Mouse (Mus musculus) forebrain, embryonic 13.5 days (tissue): ENCODE measurements around the gene Rgsl1. TPM values are rescaled to one million over a fixed set of nuclear protein-coding genes. Genes with fewer than 3 reads are reported as not detected.

Experiments used
- ATAC-seq: fragments of 200-750 bp; cut with Nextera tagmentation; 2 replicates; pipeline ENCODE4 v1.8.0; 2017
- H3K27ac ChIP-seq: fragments of 300-500 bp; sonication (generic); 2 replicates; pipeline ENCODE4 v1.5.1; 2015; ENCODE audit warnings: inconsistent platforms, mild to moderate bottlenecking, moderate library complexity
- H3K27me3 ChIP-seq: fragments of 300-500 bp; sonication (generic); 2 replicates; pipeline ENCODE4 v1.6.1; 2015; ENCODE audit warnings: mild to moderate bottlenecking, inconsistent platforms
- H3K36me3 ChIP-seq: fragments of 300-500 bp; sonication (generic); 2 replicates; pipeline ENCODE4 v1.6.1; 2015; ENCODE audit warnings: mild to moderate bottlenecking, inconsistent platforms; ENCODE audit not compliant: poor library complexity, severe bottlenecking
- H3K4me1 ChIP-seq: fragments of 300-500 bp; sonication (generic); 2 replicates; pipeline ENCODE4 v1.6.1; 2015; ENCODE audit warnings: inconsistent platforms
- H3K4me2 ChIP-seq: fragments of 300-500 bp; sonication (generic); 2 replicates; pipeline ENCODE4 v1.6.1; 2015; ENCODE audit warnings: inconsistent platforms, mild to moderate bottlenecking, moderate library complexity
- H3K4me3 ChIP-seq: fragments of 300-500 bp; sonication (generic); 2 replicates; pipeline ENCODE4 v1.5.1; 2015; ENCODE audit warnings: mild to moderate bottlenecking, inconsistent platforms
- H3K9ac ChIP-seq: fragments of 300-500 bp; sonication (generic); 2 replicates; pipeline ENCODE4 v1.6.1; 2015; ENCODE audit warnings: mild to moderate bottlenecking, inconsistent platforms
- H3K9me3 ChIP-seq: fragments of 300-500 bp; sonication (generic); replicated peaks from 2 replicates; pipeline ENCODE4 v1.6.1; 2016; ENCODE audit warnings: inconsistent platforms
- WGBS: fragments of 180-500 bp; shearing (Covaris S2); methylation state at CpG from one replicate; pipeline ENCODE4 v1.1.7; 2015; 5-methylcytosine and 5-hydroxymethylcytosine counted together
- polyA plus RNA-seq: library from polyadenylated mRNA; unstranded; fragments of >200 nt; fragmentation: Nextera tagmentation; extraction: Ambion mirVana; gene quantifications from 2 replicates; pipeline ENCODE4 v1.2.1, GENCODE M21; 2015

The Rgsl1 gene
- polyA plus RNA-seq, 1 experiment from 2014 or later, result 0.05 TPM

DNA sequence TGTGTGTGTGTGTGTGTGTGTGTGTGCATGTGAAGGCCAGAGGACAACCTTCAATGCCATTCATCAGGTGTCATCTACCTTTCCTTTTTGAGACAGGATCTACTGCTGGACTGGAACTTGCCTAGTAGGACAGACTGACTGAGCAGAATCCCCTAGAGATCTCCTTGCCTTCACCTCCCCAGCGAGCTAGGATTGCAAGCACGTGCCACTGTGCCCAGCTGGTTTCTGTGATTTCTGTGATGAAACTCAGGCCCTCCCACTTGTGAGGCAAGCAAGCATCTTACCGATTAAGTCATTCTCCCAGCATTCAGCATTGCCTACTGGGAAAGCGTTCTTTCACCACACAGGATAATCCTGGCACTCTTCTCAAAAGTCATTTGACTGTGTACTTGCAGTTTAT is 13.2 kb downstream of the Rgsl1 start:
- no peak for ATAC-seq
- no peak overlapping the region for H3K4me3 ChIP-seq
- H3K9ac ChIP-seq, result no peak overlapping the region
- H3K9me3 ChIP-seq, result no peaks in the 10 kb centered on the region
- 83% methylated on average over 4 of the region's 4 CpGs for WGBS
- H3K27me3 ChIP-seq, result no peaks in the 10 kb centered on the region
- H3K36me3 ChIP-seq, result no peaks in the 10 kb centered on the region
- no peak overlapping the region for H3K4me2 ChIP-seq
- no peaks in the 10 kb centered on the region for H3K4me1 ChIP-seq
- no peak overlapping the region for H3K27ac ChIP-seq

DNA sequence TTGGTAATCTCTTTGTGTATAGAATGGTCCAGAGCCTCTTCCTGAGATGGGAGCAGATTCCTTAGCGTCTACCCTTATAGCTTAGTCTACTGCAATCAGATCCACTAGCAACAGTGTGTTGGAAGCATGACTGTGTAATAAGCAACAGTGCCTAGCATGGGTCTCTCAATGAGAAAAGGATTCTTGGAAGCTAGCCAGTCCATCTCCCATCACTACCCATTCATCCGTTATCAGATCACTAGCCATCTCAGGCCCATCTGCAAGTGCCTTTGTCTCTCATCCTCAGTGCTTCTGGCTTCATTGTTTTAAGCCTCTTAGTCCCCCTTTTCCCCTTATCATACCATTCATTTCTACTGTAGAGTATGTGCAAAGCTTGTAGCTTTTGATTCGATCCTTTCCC is 23.7 kb downstream of the Rgsl1 start:
- Histone ChIP-seq H3K9me3 (0 out of 2 replicates have a peak, but pooled peaks cover 5% of the 10 kb centered on the region), H3K27ac (no peak overlapping the region)
- 72% methylated on average over 3 of the region's 3 CpGs for WGBS

GRCm38 (mm10) chr1:153814278-153814677 is 29.7 kb downstream of the Rgsl1 start:
- Histone ChIP-seq H3K27ac (no peak overlapping the region), H3K27me3 (no peaks in the 10 kb centered on the region), H3K4me2 (no peak overlapping the region), H3K4me1 (no peaks in the 10 kb centered on the region), H3K9me3 (0 out of 2 replicates have a peak, but pooled peaks cover 7% of the 10 kb centered on the region), H3K4me3 (no peak overlapping the region), H3K36me3 (no peaks in the 10 kb centered on the region), H3K9ac (no peak overlapping the region)
- WGBS, result 59% methylated on average over 2 of the region's 2 CpGs
- ATAC-seq, result no peak

More for the DNA sequence above, 23.7 kb downstream of the Rgsl1 start:
- no peaks in the 10 kb centered on the region for H3K27me3 ChIP-seq
- no peak overlapping the region for H3K9ac ChIP-seq
- H3K4me1 ChIP-seq, result no peaks in the 10 kb centered on the region
- H3K4me3 ChIP-seq, result no peak overlapping the region
- no peak for ATAC-seq
- H3K36me3 ChIP-seq, result no peaks in the 10 kb centered on the region
- H3K4me2 ChIP-seq, result no peak overlapping the region

DNA sequence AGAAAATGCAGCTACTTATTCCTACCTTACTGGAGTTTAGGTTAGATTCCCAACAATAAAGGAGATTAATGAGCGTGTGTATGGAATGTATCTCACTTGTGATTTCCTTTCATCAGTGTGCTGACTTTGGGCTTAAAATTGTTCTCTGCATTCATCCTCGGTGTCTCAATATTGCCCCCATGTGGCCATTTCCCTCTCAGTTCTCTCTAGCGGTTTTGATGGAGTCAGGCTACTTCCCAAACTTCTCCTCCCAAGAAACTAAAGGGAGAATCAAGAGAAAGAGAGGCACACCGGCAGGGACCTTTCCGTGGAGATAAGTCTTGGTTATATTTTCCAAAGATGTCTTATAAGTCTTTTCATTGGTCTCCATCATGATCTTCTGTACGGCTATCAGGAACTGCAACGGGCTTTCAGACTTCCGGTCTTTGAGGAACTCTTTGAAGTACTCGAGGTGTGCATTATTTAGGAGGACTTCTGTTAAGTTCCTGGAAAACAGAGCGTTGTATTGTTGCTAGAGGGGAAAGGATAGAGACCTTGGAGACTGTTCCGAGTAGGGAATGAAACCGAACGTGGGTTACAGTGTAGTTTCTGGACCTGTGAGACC is 36.5 kb downstream of the Rgsl1 start:
- Histone ChIP-seq H3K4me1 (no peaks in the 10 kb centered on the region), H3K9ac (no peak overlapping the region), H3K4me2 (no peak overlapping the region), H3K4me3 (no peak overlapping the region), H3K27me3 (no peaks in the 10 kb centered on the region), H3K9me3 (no peaks in the 10 kb centered on the region), H3K27ac (no peak overlapping the region), H3K36me3 (no peaks in the 10 kb centered on the region)
- 53% methylated on average over 13 of the region's 13 CpGs for WGBS
- no peak for ATAC-seq

- H3K27me3 ChIP-seq, result no peaks in the 10 kb centered on the region
- H3K4me1 ChIP-seq, result no peaks in the 10 kb centered on the region
- H3K27ac ChIP-seq, result no peak overlapping the region
- no peak overlapping the region for H3K9ac ChIP-seq
- no peak for ATAC-seq
- H3K4me2 ChIP-seq, result no peak overlapping the region
- H3K4me3 ChIP-seq, result no peak overlapping the region
- no peaks in the 10 kb centered on the region for H3K9me3 ChIP-seq
- H3K36me3 ChIP-seq, result no peaks in the 10 kb centered on the region
- 60% methylated on average over 8 of the region's 8 CpGs for WGBS
Measured at GRCm38 (mm10) chr1:153803530-153803929, 40.4 kb downstream of the Rgsl1 start.

DNA sequence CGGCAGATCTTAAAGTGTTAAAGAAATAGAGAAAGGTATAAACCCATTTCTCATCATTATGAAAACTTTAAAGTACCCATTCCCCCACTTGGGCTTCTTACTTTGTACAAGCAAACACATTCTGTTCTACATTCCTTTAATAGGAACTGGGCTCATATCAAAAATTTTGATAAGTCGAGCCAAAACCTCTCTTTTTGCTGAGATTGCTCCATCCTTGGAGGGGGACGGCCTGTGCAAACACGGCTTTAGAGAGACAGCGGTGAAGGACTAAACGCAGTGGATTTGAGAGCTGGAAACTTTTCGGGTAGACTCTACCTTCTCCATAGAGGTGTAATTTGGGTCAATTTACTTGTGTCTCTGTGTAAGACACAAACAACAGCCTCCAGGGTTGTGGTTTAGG is 41.3 kb downstream of the Rgsl1 start:
- 75% methylated on average over 7 of the region's 7 CpGs for WGBS
- Histone ChIP-seq H3K27me3 (no peaks in the 10 kb centered on the region), H3K4me2 (no peak overlapping the region), H3K27ac (no peak overlapping the region), H3K4me3 (no peak overlapping the region), H3K36me3 (no peaks in the 10 kb centered on the region), H3K9ac (no peak overlapping the region), H3K9me3 (no peaks in the 10 kb centered on the region), H3K4me1 (no peaks in the 10 kb centered on the region)
- ATAC-seq, result no peak

DNA sequence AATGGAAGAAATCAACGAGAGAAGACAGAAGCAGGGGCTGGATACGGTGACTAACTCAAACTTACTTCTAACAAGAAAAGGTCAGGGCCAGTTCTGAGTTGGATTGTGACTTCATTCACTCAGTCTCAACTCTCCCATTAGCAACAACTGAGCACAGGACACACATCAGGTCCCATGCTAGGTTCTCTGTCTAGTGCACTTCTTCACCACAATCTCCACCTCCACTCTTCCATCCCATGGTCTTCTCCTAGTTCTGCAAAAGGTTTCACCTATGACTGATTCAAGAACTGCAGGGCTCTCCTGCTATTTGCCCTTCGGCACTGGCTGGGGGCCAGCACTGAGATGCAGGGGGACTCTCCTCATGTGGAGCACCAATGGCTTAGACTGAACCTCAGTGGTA is 49.7 kb downstream of the Rgsl1 start:
- 94% methylated on average over 3 of the region's 3 CpGs for WGBS
- H3K27me3 ChIP-seq, result no peaks in the 10 kb centered on the region

DNA sequence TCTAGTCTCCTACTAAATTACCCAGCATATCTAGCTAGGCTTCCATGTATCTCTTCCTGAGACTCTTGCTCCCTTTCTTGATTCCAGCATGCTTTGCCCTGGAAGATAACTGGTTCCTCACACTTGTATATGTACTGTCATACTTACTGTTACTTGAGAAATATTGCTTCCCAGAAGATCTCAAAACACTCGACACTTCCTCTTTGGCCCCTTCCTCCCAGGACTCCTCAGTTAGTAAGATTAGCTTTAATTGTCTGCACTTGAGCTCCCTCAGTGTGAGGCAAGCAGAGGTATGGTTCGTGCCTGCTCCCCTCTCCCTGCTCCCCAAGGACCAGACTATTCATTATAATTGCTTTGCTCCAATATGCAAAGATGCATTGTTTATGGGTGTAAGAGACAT is 53.2 kb downstream of the Rgsl1 start:
- no peaks in the 10 kb centered on the region for H3K9me3 ChIP-seq
- WGBS, result 51% methylated on average over 2 of the region's 2 CpGs
- H3K9ac ChIP-seq, result no peak overlapping the region
- H3K27me3 ChIP-seq, result no peaks in the 10 kb centered on the region
- no peak overlapping the region for H3K27ac ChIP-seq
- H3K4me1 ChIP-seq, result no peaks in the 10 kb centered on the region
- H3K36me3 ChIP-seq, result no peaks in the 10 kb centered on the region
- no peak for ATAC-seq
- H3K4me2 ChIP-seq, result no peak overlapping the region
- no peak overlapping the region for H3K4me3 ChIP-seq

More for the DNA sequence above, 49.7 kb downstream of the Rgsl1 start:
- no peak overlapping the region for H3K27ac ChIP-seq
- H3K36me3 ChIP-seq, result no peaks in the 10 kb centered on the region
- no peaks in the 10 kb centered on the region for H3K9me3 ChIP-seq
- H3K9ac ChIP-seq, result no peak overlapping the region
- no peak overlapping the region for H3K4me2 ChIP-seq
- no peaks in the 10 kb centered on the region for H3K4me1 ChIP-seq
- H3K4me3 ChIP-seq, result no peak overlapping the region
- ATAC-seq, result no peak

DNA sequence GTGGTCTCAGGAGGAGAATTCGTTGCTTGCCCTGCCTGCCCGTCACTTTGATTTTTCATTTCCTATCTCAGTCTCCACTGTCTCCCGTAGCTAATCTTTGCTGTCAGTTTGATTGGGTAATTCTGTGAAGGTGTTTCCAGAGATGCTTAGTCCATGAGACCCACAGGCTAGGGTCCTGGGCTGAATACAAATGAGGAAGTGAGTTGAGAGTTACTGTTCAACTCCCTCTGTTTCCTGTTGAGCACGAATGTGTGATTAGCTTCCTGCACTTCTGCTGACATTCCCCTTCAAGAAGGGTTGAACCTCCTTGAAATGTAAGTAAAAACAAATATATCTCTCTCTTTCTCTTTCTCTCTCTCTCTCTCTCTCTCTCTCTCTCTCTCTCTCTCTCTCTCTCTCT is 58.3 kb downstream of the Rgsl1 start:
- Histone ChIP-seq H3K4me2 (no peak overlapping the region), H3K36me3 (no peaks in the 10 kb centered on the region), H3K27me3 (no peaks in the 10 kb centered on the region), H3K4me3 (no peak overlapping the region), H3K9me3 (no peaks in the 10 kb centered on the region), H3K4me1 (no peaks in the 10 kb centered on the region), H3K27ac (no peak overlapping the region), H3K9ac (no peak overlapping the region)
- no peak for ATAC-seq
- WGBS, result 77% methylated on average over 4 of the region's 4 CpGs

DNA sequence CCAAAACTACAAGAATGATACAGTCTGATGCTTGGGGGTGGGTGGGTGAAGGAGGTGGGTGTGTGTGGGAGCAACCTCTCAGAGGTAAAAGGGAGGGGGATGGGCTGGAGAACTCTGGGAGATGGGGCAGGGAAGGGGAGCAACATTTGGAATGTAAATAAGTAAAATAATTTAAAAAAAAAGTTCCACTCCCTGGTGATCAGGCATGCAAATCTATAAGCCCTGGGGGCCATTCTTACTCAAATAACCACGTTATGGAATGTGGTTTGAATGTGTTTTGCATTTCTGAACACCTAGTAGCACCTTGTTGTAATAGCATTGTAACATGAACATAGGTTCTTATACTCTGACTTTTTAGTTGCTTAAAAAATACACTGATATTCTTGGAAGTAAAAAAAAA is 60.6 kb downstream of the Rgsl1 start:
- H3K27ac ChIP-seq, result no peak overlapping the region
- no peaks in the 10 kb centered on the region for H3K36me3 ChIP-seq
- no peaks in the 10 kb centered on the region for H3K9me3 ChIP-seq
- H3K9ac ChIP-seq, result no peak overlapping the region
- H3K4me2 ChIP-seq, result no peak overlapping the region
- 43% methylated on average over 1 of the region's 1 CpGs for WGBS
- no peaks in the 10 kb centered on the region for H3K27me3 ChIP-seq
- H3K4me3 ChIP-seq, result no peak overlapping the region
- no peak for ATAC-seq
- H3K4me1 ChIP-seq, result no peaks in the 10 kb centered on the region

GRCm38 (mm10) chr1:153778205-153778604 is 65.7 kb downstream of the Rgsl1 start:
- Histone ChIP-seq H3K36me3 (no peaks in the 10 kb centered on the region), H3K27me3 (no peaks in the 10 kb centered on the region), H3K9me3 (no peaks in the 10 kb centered on the region), H3K27ac (no peak overlapping the region), H3K9ac (no peak overlapping the region), H3K4me3 (no peak overlapping the region), H3K4me1 (no peaks in the 10 kb centered on the region), H3K4me2 (no peak overlapping the region)
- ATAC-seq, result no peak
- WGBS, result 93% methylated on average over 10 of the region's 10 CpGs

GRCm38 (mm10) chr1:153776257-153776656 is 67.7 kb downstream of the Rgsl1 start:
- WGBS, result 86% methylated on average over 7 of the region's 7 CpGs
- Histone ChIP-seq H3K36me3 (no peaks in the 10 kb centered on the region), H3K9ac (no peak overlapping the region), H3K4me3 (no peak overlapping the region), H3K4me1 (no peaks in the 10 kb centered on the region), H3K27ac (no peak overlapping the region), H3K4me2 (no peak overlapping the region), H3K9me3 (no peaks in the 10 kb centered on the region), H3K27me3 (no peaks in the 10 kb centered on the region)
- ATAC-seq, result no peak

GRCm38 (mm10) chr1:153775174-153775573 is 68.8 kb downstream of the Rgsl1 start:
- Histone ChIP-seq H3K9me3 (no peaks in the 10 kb centered on the region), H3K27me3 (no peaks in the 10 kb centered on the region), H3K4me1 (no peaks in the 10 kb centered on the region), H3K4me2 (no peak overlapping the region), H3K36me3 (no peaks in the 10 kb centered on the region), H3K9ac (no peak overlapping the region), H3K4me3 (no peak overlapping the region), H3K27ac (no peak overlapping the region)
- WGBS, result 94% methylated on average over 6 of the region's 6 CpGs
- no peak for ATAC-seq
